Mouse (Mus musculus) splenic B cell, adult 2 months (primary cell): Measurements from ENCODE around the gene Pcbp4.

Source experiments
- DNase-seq: peaks from one replicate; pipeline ENCODE4 v3.0.0-alpha.2; 2011; ENCODE audit warnings: low read depth, low spot score
- H3K27me3 ChIP-seq: 2 replicates; pipeline ENCODE4 v1.6.1; 2012; ENCODE audit warnings: mild to moderate bottlenecking, low read length, moderate library complexity, mixed read lengths; ENCODE audit not compliant: control insufficient read depth, poor library complexity, insufficient read depth, severe bottlenecking
- H3K36me3 ChIP-seq: 2 replicates; pipeline ENCODE4 v1.6.1; 2012; ENCODE audit warnings: mild to moderate bottlenecking, low read length, moderate library complexity, mixed read lengths; ENCODE audit not compliant: control insufficient read depth, poor library complexity, insufficient read depth, severe bottlenecking

The Pcbp4 gene

GRCm38 (mm10) chr9:106453271-106454070, at the start of gene Pcbp4:
Gene Pcbp4 (plus strand): TSS chr9:106453291.
- DNase-seq, result peak; percentile 42
- no peaks in the 10 kb centered on the region for H3K36me3 ChIP-seq
- H3K27me3 ChIP-seq, result peaks cover 2% of the 10 kb centered on the region; the same call in 1 of the 2 replicates

- Histone ChIP-seq H3K27me3 (no peaks in the 10 kb centered on the region), H3K36me3 (no peaks in the 10 kb centered on the region)
- DNase-seq, result no peak
Observed at GRCm38 (mm10) chr9:106405275-106405674, 47.8 kb upstream of the Pcbp4 start.

- H3K27me3 ChIP-seq, result no peaks in the 10 kb centered on the region
- DNase-seq, result no peak
Observed at GRCm38 (mm10) chr9:106406443-106407078, 46.5 kb upstream of the Pcbp4 start.

GRCm38 (mm10) chr9:106409096-106409495, 44.0 kb upstream of the Pcbp4 start:
- Histone ChIP-seq H3K36me3 (no peaks in the 10 kb centered on the region), H3K27me3 (no peaks in the 10 kb centered on the region)
- DNase-seq, result peak; percentile 34

More at GRCm38 (mm10) chr9:106406443-106407078, 46.5 kb upstream of the Pcbp4 start:
- H3K36me3 ChIP-seq, result no peaks in the 10 kb centered on the region

DNA sequence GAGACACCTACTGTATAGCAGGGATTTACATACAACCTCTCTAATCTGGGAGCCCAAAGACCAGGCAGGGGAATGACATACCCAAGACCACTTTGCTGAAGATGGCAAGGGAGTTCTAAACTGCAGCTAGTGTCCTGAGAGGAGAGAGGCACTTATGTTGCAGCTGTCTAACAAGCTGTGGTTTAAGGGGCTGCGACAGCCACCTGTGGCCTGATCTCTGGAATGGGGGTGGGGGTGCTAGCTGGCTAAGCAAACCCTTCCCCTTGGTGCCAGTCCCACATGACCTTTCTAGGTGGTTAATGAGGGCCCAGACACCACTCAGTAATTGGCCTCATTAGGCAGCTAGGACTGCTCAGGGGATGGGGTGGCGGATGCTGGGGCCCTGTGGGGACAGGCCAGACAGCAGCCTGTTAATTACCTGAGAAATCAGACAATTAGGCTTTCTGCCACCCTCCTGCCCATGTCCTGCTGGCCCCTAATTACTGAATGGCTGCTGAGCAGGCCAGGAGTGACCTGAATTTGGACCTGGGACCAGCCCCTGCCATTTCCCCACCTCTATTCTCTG, 42.9 kb upstream of the Pcbp4 start:
- DNase-seq, result no peak
- Histone ChIP-seq H3K36me3 (no peaks in the 10 kb centered on the region), H3K27me3 (no peaks in the 10 kb centered on the region)

- peak; percentile 73 for DNase-seq
- no peaks in the 10 kb centered on the region for H3K27me3 ChIP-seq
- H3K36me3 ChIP-seq, result no peaks in the 10 kb centered on the region
Observed at GRCm38 (mm10) chr9:106411091-106411594, 41.9 kb upstream of the Pcbp4 start.

GRCm38 (mm10) chr9:106411729-106412128, 41.4 kb upstream of the Pcbp4 start:
- Histone ChIP-seq H3K36me3 (no peaks in the 10 kb centered on the region), H3K27me3 (no peaks in the 10 kb centered on the region)
- DNase-seq, result no peak

DNA sequence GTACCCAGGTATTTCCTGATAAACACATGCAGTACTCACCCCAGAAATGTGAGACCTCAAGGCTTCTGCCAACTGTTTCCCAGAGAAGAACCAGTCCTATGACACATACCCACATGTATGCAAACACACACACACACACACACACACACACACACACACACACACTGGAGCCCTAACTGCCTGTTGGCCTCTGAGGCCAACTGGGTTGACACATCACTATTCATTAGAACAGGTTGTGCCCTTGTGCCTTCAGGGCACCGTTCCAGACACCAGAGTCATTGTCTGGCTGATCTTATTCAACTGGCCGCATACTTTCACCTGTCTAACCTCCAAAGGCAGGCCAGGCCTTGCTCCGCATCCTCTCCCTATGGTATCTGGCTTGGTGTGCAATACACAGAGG, 40.9 kb upstream of the Pcbp4 start:
- no peaks in the 10 kb centered on the region for H3K36me3 ChIP-seq
- no peak for DNase-seq
- H3K27me3 ChIP-seq, result no peaks in the 10 kb centered on the region

DNA sequence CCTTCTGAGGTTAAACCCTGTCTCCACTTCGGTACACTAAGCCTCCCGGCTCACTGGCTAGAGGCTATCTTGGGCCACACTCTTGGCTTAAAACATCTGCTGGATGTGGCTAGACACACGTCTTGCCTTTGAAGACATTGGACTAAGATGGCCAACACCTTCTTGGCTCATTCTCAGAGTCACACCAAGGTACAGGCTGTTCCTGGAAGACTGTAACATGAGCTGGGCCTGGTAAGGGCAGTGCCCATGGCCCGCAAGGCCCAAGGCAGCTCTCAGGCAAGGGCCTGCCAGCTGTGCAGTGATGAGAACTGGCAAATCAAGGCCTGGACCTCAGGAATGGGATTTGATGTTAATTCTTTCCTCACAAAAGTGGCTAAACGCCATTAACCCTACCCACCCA, 39.5 kb upstream of the Pcbp4 start:
- H3K27me3 ChIP-seq, result no peaks in the 10 kb centered on the region
- no peaks in the 10 kb centered on the region for H3K36me3 ChIP-seq
- no peak for DNase-seq

- H3K27me3 ChIP-seq, result no peaks in the 10 kb centered on the region
- no peaks in the 10 kb centered on the region for H3K36me3 ChIP-seq
- DNase-seq, result no peak
Observed at GRCm38 (mm10) chr9:106416826-106417225, 36.3 kb upstream of the Pcbp4 start.

GRCm38 (mm10) chr9:106417841-106418625, 35.1 kb upstream of the Pcbp4 start:
- Histone ChIP-seq H3K36me3 (no peaks in the 10 kb centered on the region), H3K27me3 (no peaks in the 10 kb centered on the region)
- no peak for DNase-seq

GRCm38 (mm10) chr9:106420608-106421007, 32.5 kb upstream of the Pcbp4 start:
- Histone ChIP-seq H3K27me3 (no peaks in the 10 kb centered on the region), H3K36me3 (no peaks in the 10 kb centered on the region)
- peak; percentile 50 for DNase-seq

DNA sequence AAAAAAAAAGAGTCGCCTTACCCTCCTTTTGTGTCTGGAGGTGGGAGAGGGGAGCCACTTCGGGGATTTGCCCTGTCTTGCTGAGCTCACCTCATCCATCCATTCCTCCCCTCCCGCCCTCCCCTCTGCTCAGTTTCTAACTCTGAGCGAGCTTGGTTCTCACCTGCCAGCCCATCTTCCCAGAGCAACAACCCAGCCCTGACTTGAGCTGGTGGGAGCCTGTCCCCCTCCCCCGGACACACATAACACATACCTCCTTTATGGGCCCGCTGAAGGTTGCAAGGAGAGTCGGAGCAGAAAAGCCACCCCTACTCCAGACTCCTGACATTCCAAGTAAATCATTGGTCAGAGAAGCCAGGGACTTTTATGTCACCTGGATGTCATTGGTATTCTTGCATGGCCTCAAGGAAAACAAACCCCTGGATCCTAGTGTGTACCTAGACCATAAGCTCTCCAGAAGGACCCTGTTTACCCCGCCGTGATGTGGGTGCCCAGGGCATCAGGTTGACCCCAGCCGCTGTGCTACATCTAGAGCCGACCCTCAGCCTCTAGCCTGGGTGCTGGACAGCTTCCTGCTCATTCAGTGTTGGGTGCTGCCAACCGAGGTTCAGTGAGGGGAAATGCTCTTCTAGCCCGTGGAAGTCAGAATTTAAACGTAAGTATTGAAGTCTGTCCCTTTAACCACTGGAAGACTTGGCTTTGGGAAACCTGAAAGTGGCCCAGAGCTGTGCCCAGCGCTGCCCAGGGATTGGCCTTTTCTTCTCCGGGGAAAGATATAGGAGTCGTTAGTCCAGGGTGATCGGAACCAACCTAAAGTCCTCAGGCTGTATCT, 31.8 kb upstream of the Pcbp4 start:
- DNase-seq, result no peak
- H3K36me3 ChIP-seq, result no peaks in the 10 kb centered on the region
- H3K27me3 ChIP-seq, result no peaks in the 10 kb centered on the region

GRCm38 (mm10) chr9:106421865-106422160, 31.3 kb upstream of the Pcbp4 start:
- Histone ChIP-seq H3K27me3 (no peaks in the 10 kb centered on the region), H3K36me3 (no peaks in the 10 kb centered on the region)
- peak; percentile 91 for DNase-seq
